Mouse (Mus musculus): ENCODE measurements around the gene Pou2f3.

- TF ChIP-seq GATA1 (IDR thresholded peaks at IDR 0.05; ENCODE audit: borderline replicate concordance, low read length) (no peak), FLI1 (IDR thresholded peaks at IDR 0.05; ENCODE audit: low read length) (no peak)
These were observed 18.6 kb downstream of the Pou2f3 start for GRCm38 (mm10) chr9:43191561-43191960.

All from megakaryocyte, embryonic 14.5 days (primary cell).